Mouse (Mus musculus) common myeloid progenitor, adult 5-6 weeks (primary cell): ENCODE measurements around the gene Prkg1. TPM values are rescaled to one million over a fixed set of nuclear protein-coding genes. Genes with fewer than 3 reads are reported as not detected.
A peak's percentile ranks its signal among the peaks of the same experiment; 100 is the strongest.
"Not testable (repeated sequence)": the region's sequence is repeated elsewhere in the genome, so short reads cannot be mapped to it uniquely, and the experiment has no call there.

ENCODE experiments used
- ATAC-seq: replicated peaks from 2 replicates; pipeline ENCODE4 v1.8.0; 2016; ENCODE audit warnings: low read depth, mild to moderate bottlenecking, moderate TSS enrichment, inconsistent platforms; ENCODE audit not compliant: poor library complexity, severe bottlenecking
- total RNA-seq: library from RNA; stranded (forward); fragments of 200-1000, 187-1606 nt; gene quantifications from 2 replicates; pipeline ENCODE4 v1.2.3, GENCODE M21; 2017

Prkg1 gene
- total RNA-seq, 1 experiment from 2014 or later, result 8.5 TPM

DNA sequence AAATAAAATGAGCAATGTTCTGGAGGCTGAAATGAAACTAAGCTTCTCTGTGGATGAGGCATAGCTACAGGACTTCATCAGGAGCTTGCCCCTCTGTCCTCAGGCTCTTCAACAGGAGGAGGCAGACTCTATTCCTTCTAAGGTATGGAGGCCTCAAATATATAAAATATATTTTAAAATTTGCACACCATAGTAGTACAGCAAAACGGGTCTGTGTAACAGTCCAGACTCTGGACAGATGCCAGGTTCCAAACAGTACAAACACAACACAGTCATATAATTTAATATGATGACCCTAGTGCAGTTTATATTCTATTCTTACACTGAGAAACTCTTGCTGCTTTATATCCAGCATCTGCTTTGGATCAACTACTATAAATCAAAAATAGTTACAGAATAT lies 423.9 kb downstream of the Prkg1 start:
- ATAC-seq, result no peak

DNA sequence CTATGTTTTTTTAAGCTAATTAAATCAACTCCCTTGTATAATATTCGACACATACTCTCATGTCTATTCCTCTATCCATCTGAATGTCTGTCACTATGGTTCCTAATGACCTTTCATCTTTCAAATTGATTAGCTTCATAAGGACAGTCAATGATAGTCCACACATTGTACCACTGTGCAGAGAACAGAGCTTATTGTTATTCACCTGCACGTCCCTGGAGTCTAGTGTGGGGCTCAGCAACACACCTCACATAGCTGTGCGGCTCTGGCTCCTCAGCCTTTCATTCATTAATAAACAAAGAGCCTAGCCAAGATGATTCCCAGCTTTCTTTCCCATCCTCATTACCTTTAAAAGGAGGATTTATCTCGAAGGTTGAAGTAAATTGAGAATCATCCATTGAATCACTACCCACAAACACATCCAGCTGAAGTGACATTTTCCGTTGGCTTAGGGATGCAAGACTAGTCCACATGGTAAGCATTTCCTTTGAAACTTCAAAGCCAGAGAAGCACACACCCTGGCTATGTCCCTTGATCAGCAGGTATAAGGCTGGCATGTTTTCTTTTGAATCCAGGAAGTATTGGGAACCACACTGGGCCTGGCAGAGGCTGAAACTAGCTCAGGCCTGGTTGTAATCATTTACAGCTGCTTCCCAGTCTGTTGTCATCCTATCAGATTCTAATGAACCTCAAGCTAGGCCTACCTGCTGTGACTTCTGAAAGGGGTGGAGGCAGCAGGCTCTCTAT lies 426.3 kb downstream of the Prkg1 start:
- ATAC-seq, result no peak

- peak; percentile 86 for ATAC-seq
These were observed 427.0 kb downstream of the Prkg1 start for GRCm38 (mm10) chr19:31337863-31338217.

DNA sequence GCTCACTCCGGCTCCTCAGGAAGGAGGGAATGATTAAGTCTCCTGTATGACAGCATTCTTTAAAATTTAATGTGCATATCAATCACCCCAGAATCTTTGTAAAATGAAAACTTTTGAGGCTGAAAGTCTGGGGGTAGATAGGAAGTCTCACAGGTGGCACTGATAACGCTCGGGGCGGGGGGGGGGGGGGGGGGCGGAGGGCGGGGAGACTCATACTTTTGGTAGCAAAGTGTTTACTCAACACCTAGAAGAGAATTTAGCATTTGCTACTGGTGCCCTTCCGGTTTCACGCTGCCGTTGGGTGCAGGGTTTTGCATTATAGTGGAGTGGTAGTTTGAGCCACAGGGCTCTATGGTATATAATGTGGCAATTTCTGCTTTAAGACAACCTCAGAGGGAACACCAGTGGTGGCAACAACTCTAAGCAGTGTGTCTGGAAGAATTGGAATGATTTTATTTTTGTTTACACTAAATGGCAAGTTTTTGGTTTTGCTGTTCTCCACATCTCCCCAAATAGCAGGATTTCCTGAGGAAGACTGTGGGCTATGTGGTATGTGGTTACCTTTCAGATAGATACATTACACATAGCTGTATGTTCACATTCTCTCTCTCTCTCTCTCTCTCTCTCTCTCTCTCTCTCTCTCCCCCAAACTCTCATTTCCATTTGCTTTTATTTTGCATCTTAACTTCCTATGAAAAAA lies 427.5 kb downstream of the Prkg1 start:
- peak; percentile 71 for ATAC-seq

DNA sequence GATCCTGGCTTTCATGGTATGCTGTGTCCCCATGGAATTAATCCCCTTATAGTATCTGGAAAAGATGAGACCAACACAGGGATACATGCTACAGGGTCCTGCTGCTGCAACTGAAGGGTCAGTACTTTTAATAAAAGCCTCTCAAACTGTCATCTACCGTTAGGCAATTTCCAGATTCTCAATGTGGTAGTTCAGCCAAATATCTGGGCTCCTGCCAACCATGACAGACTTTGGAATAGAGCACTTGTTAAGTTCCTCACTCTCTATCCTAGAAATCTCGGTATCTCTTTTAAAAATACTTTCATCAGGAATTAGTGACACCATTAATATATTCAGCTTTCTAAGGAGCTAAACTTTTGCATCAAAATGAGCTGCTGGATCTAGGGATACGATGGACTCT lies 428.5 kb downstream of the Prkg1 start:
- ATAC-seq, result no peak

DNA sequence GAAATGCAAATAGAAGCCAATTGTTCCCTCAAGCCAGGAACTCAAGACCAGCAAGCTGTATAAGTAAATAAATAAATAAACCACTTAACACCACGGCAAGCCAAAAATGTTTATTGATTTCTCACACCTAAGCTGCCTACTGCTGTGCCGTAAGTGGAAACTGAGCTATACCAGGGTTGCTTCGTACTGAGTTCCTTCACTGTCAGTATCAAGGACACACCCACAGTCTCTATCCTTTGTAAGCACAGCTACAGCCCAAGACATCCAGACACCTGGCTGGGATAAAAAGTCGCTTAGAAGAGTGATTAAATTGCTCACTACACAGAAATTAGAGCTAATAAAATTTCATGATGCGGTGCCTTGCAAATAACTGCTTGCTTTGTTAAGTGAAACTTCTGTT lies 434.9 kb downstream of the Prkg1 start:
- ATAC-seq, result no peak

DNA sequence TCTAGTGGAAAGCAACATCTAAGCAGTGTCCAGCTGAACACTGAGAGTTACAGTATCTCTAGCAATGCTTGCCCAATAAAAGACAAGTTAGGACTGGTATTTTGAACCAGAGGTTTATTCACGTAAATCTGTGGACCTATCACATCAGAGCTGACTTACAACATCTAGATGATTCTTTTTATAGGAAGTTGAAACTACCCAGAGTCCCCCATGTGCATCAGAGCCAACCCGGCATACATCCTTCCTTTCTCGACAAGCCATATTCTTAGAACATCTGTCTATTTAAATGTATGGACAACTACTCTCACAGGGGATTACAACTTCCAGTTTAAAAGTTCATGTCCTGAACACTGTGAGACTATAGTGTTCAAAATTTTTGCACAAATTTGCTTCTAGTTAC lies 460.1 kb downstream of the Prkg1 start:
- ATAC-seq, result no peak

- no peak for ATAC-seq
These were observed 473.6 kb downstream of the Prkg1 start for GRCm38 (mm10) chr19:31291231-31291630.

DNA sequence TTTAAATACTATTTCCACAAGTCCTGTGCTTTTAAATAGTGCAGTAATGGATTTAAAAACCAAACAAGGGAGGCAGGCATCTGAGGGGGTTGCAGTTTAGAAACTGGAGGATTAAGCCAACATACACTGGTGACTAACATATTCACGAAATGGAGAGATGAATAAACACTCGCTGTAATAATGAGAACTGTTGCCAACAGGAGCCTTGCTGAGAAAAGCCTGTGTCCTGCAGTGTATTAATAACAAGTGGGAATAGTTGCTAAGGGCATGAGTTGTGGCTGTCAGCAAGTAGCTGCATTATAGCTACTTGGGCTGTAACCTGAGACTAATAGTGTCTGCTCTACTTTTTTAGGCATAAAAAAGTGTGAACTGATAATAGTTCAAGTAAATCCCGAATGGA lies 480.3 kb downstream of the Prkg1 start:
- ATAC-seq, result no peak

DNA sequence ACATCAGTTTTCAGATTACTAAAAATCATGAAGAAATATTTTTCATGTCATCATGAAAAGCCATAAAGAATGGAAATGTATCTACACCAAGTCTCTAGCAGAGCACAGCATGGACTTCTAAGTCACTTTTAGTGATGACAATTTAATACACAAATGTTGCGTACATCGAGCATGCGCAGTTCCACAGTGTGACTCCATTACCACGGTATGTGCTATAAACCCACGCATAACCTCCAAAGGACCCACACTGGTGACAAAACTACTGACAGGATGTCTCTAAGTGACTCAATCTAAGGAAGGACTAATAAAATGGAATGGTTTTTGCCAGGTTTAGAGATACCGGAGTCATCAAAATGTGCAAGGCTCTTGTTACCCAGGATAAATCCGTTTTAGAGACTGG lies 480.7 kb downstream of the Prkg1 start:
- no peak for ATAC-seq

- no peak for ATAC-seq
These were observed 481.2 kb downstream of the Prkg1 start for GRCm38 (mm10) chr19:31283617-31284016.

- ATAC-seq, result no peak
These were observed 484.9 kb downstream of the Prkg1 start for GRCm38 (mm10) chr19:31279797-31280486.

GRCm38 (mm10) chr19:31262438-31262837 lies 502.4 kb downstream of the Prkg1 start:
- ATAC-seq, result no peak

- ATAC-seq, result no peak
These were observed 504.3 kb downstream of the Prkg1 start for GRCm38 (mm10) chr19:31260494-31260893.

GRCm38 (mm10) chr19:31255780-31256179 lies 509.1 kb downstream of the Prkg1 start:
- ATAC-seq, result no peak

DNA sequence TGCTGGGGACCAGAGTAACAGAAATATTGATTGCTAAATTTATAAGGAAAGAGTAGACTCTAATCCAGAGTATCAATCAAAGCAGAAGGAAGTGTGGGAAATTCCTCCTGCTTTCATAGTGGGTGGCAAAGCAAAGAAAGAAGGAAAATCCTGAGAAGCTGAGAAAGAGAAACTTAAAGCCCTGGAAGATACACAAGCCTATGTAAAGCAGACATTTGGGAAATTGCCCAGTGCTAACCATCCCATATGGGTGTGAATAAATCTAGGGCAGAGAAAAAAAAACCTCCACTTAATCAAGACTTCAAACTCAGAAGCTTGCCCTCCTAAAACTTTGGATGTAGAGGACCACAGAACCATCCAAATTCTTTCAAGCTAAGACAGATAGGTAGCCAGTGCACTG lies 532.4 kb downstream of the Prkg1 start:
- no peak for ATAC-seq

DNA sequence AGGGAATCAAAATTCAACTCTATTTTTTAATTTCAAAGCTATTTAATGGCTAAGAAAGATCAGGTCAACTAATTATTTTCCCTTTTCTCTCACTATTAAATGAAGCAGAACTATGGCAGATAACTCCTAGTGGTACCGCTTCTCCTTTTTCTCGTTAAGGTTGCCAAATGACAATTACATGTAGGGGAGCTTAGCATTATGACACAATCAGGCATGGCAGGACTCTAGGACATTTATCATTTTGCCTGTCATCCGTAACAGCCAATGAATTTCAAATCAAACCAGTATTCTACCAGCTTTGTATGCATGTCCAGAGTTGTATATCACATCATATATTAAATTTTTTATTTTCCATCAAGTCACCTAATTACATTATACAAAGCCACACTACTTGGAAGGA lies 536.4 kb downstream of the Prkg1 start:
- no peak for ATAC-seq

GRCm38 (mm10) chr19:31223457-31223856 lies 541.4 kb downstream of the Prkg1 start:
- no peak for ATAC-seq

DNA sequence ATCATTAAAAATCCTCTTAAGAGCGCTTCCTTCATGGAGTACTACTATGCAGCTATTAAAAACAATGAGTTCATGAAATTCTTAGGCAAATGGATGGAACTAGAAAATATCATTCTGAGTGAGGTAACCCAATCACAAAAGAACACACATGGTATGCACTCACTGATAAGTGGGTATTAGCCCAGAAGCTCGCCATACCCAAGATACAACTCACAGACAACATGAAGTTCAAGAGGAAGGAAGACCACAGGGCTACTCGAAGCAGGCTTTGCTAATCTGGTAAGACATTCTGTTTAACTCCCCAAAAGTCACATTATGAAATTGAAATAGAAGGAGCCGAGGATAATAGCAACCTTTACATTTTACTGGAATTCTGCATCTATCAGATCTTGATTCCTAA lies 545.6 kb downstream of the Prkg1 start:
- not testable (repeated sequence) for ATAC-seq

DNA sequence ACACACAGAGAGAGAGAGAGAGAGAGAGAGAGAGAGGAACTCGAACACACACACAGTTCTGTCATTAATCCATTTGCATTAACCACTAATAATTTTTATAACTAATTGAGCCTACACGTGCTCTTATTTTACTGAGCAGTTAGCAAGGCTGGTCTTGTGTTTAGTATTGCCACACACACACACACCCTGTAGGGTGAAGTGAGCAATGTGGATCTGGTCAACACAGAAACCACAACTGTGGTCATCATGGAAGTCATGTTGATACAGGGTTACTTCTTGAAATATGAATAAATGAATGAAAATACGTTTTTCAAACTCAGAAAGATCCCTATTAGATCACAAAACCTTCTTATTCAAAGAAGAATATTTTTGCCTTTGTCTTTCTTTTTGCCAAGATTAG lies 554.0 kb downstream of the Prkg1 start:
- ATAC-seq, result peak; percentile 90

GRCm38 (mm10) chr19:31210449-31210848 lies 554.4 kb downstream of the Prkg1 start:
- 0 out of 2 replicates have a peak, but pooled peaks have one; percentile 22 for ATAC-seq
